Mouse (Mus musculus): ENCODE measurements around the gene Rsph3b. TPM values are rescaled to one million over a fixed set of nuclear protein-coding genes. Genes with fewer than 3 reads are reported as not detected.
"Not testable (repeated sequence)": the region's sequence is repeated elsewhere in the genome, so short reads cannot be mapped to it uniquely, and the experiment has no call there.

Rsph3b gene
- polyA plus RNA-seq, 1 experiment: 30.2 TPM

- not testable (repeated sequence) for H3K27ac ChIP-seq (ENCODE audit: insufficient read depth, low read depth, low read length); H3K4me3 ChIP-seq (ENCODE audit: insufficient read depth, low read length)
Observed at GRCm38 (mm10) chr17:6897996-6898562, 50.4 kb downstream of the Rsph3b start.

GRCm38 (mm10) chr17:6896756-6897155 is 51.7 kb downstream of the Rsph3b start:
- Histone ChIP-seq H3K4me1 (ENCODE audit: control insufficient read depth, insufficient read depth, low read length) (no peaks in the 10 kb centered on the region), H3K27ac (ENCODE audit: insufficient read depth, low read depth, low read length) (no peak overlapping the region), H3K4me3 (ENCODE audit: insufficient read depth, low read length) (no peak overlapping the region)
- no peak for TF ChIP-seq CTCF (IDR thresholded peaks at IDR 0.05; ENCODE audit: low read depth, low read length)

More at GRCm38 (mm10) chr17:6897996-6898562, 50.4 kb downstream of the Rsph3b start:
- not testable (repeated sequence) for H3K4me1 ChIP-seq (ENCODE audit: control insufficient read depth, insufficient read depth, low read length)

DNA sequence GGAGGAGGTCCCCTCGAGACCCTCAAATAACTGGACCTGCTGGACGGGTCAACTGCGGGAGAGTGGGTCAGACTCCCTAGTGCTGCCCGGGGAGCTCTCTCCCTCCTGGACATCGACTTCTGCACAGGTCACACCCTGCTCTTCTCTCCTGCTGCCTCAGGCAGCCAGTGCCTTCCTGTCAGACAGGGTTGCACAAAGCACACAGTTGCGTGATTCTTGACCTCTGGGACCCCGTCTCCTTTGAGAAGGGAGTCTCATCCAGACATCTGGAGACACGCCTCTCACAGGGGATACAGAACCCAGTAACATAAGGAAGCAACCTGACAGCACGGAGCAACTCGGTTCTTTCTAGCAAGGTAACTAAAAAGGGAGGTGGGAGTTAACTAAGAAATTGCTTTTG is 55.1 kb downstream of the Rsph3b start:
- H3K4me1 ChIP-seq (ENCODE audit: control insufficient read depth, insufficient read depth, low read length): no peaks in the 10 kb centered on the region
- no peak overlapping the region for H3K27ac ChIP-seq (ENCODE audit: insufficient read depth, low read depth, low read length)
- TF ChIP-seq POLR2A (IDR thresholded peaks at IDR 0.05; ENCODE audit: borderline replicate concordance, low read depth, low read length): no peak
- no peak overlapping the region for H3K4me3 ChIP-seq (ENCODE audit: insufficient read depth, low read length)

DNA sequence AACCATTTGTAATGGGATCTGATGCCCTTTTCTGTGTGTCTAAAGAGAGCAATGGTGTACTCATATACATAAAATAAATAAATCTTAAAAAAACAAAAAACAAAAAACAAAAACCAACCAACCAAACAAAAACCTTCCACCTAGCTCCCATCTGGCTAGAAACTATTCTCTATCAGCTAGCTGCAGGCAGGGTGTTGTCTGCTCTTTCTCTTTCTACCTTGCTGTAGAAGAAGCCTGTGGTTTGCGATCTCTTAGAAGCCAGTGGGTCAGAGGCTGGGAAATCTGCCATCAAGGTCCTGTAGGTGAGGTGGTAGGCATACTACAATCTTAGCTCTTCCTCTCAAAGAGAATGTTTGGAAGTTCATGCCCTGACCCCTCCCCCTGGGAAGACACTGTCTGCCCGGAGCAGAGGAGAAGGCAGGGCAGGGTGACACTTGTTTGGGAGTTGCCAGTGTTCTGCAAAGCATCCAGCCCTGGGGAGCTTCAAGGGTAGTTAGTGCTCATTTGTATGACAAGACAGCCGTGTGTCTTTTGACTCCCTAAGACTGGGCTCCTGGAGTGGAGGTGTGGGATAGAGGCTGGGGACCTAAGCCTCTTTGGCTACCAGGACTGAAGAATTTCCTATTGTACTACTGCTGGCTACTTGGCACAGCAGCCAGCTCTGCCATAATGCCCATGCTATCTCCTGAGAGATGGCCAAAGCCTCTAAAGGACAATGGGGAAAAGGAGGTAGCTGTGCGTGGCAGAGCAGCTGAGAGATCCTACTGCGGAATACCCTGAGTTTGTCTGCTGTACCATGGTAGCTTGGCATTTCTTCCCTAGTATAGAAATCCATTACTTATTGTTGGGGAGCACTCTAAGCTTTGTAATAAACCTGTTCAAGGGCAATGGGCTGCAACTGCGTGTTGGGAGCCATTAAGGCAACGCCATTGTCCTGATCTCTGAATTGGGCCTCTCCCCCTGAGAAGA is 56.2 kb downstream of the Rsph3b start:
- TF ChIP-seq POLR2A (IDR thresholded peaks at IDR 0.05; ENCODE audit: borderline replicate concordance, low read depth, low read length) (no peak), CTCF (IDR thresholded peaks at IDR 0.05; ENCODE audit: low read depth, low read length) (no peak)
- Histone ChIP-seq H3K4me3 (ENCODE audit: insufficient read depth, low read length) (no peak overlapping the region), H3K4me1 (ENCODE audit: control insufficient read depth, insufficient read depth, low read length) (no peaks in the 10 kb centered on the region), H3K27ac (ENCODE audit: insufficient read depth, low read depth, low read length) (no peak overlapping the region)

DNA sequence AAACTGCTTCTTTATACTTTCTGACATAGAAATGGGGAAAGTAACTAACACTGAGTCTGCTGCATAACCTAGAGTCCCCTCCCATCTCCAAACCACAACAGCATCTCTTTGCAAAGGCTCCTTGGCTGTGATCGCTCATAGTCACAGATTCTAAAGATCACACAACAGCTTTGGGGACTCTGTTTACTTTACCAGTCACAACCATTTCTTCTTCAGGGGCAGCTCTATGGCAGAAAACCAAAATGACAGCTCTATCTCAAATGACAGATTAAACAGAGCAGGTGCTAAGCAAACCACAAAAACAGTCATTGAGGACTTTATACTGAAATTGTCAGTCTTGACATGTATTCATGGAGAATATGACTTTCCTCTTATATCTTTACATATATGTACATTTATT is 62.0 kb downstream of the Rsph3b start:
- no peak overlapping the region for H3K27ac ChIP-seq (ENCODE audit: insufficient read depth, low read depth, low read length)
- H3K4me3 ChIP-seq (ENCODE audit: insufficient read depth, low read length): no peak overlapping the region
- TF ChIP-seq POLR2A (IDR thresholded peaks at IDR 0.05; ENCODE audit: borderline replicate concordance, low read depth, low read length): no peak
- TF ChIP-seq CTCF (IDR thresholded peaks at IDR 0.05; ENCODE audit: low read depth, low read length): no peak
- peaks cover 2% of the 10 kb centered on the region for H3K4me1 ChIP-seq (ENCODE audit: control insufficient read depth, insufficient read depth, low read length)

- Histone ChIP-seq H3K4me3 (ENCODE audit: insufficient read depth, low read length) (no peak overlapping the region), H3K4me1 (ENCODE audit: control insufficient read depth, insufficient read depth, low read length) (peaks cover 5% of the 10 kb centered on the region), H3K27ac (ENCODE audit: insufficient read depth, low read depth, low read length) (no peak overlapping the region)
- TF ChIP-seq CTCF (IDR thresholded peaks at IDR 0.05; ENCODE audit: low read depth, low read length) (no peak), POLR2A (IDR thresholded peaks at IDR 0.05; ENCODE audit: borderline replicate concordance, low read depth, low read length) (no peak)
Observed at GRCm38 (mm10) chr17:6884531-6884930, 64.0 kb downstream of the Rsph3b start.

GRCm38 (mm10) chr17:6881306-6881705 is 67.2 kb downstream of the Rsph3b start:
- Histone ChIP-seq H3K27ac (ENCODE audit: insufficient read depth, low read depth, low read length) (no peak overlapping the region), H3K4me3 (ENCODE audit: insufficient read depth, low read length) (no peak overlapping the region), H3K4me1 (ENCODE audit: control insufficient read depth, insufficient read depth, low read length) (peaks cover 5% of the 10 kb centered on the region)
- no peak for TF ChIP-seq CTCF (IDR thresholded peaks at IDR 0.05; ENCODE audit: low read depth, low read length)
- TF ChIP-seq POLR2A (IDR thresholded peaks at IDR 0.05; ENCODE audit: borderline replicate concordance, low read depth, low read length): no peak

DNA sequence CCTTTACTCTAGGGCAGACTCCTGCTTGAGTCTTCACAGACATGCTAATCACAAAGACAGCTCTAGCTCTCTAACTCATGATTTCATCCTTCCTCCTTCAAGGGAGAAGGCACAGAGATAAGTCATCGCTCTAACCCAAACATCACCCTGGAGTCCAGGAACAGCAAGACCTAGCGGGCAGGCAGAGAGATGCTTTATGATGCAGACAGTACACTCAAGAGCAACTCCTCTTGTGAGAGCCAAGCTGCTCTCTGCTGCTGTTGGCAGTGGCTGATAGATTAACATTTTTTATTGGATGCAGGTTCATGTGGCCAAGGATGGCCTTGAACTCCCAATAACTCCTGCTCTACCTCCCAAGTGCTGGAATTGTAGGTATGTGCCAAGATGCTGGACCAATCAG is 77.1 kb downstream of the Rsph3b start:
- Histone ChIP-seq H3K27ac (ENCODE audit: insufficient read depth, low read depth, low read length) (no peak overlapping the region), H3K4me3 (ENCODE audit: insufficient read depth, low read length) (no peak overlapping the region), H3K4me1 (ENCODE audit: control insufficient read depth, insufficient read depth, low read length) (no peaks in the 10 kb centered on the region)
- TF ChIP-seq CTCF (IDR thresholded peaks at IDR 0.05; ENCODE audit: low read depth, low read length) (no peak), POLR2A (IDR thresholded peaks at IDR 0.05; ENCODE audit: borderline replicate concordance, low read depth, low read length) (no peak)

- H3K4me1 ChIP-seq (ENCODE audit: control insufficient read depth, insufficient read depth, low read length): no peaks in the 10 kb centered on the region
- H3K4me3 ChIP-seq (ENCODE audit: insufficient read depth, low read length): no peak overlapping the region
- TF ChIP-seq CTCF (IDR thresholded peaks at IDR 0.05; ENCODE audit: low read depth, low read length) (no peak), POLR2A (IDR thresholded peaks at IDR 0.05; ENCODE audit: borderline replicate concordance, low read depth, low read length) (no peak)
- no peak overlapping the region for H3K27ac ChIP-seq (ENCODE audit: insufficient read depth, low read depth, low read length)
Observed at GRCm38 (mm10) chr17:6868810-6869209, 79.7 kb downstream of the Rsph3b start.

GRCm38 (mm10) chr17:6867740-6868139 is 80.7 kb downstream of the Rsph3b start:
- H3K4me1 ChIP-seq (ENCODE audit: control insufficient read depth, insufficient read depth, low read length): no peaks in the 10 kb centered on the region
- TF ChIP-seq CTCF (IDR thresholded peaks at IDR 0.05; ENCODE audit: low read depth, low read length): no peak
- no peak for TF ChIP-seq POLR2A (IDR thresholded peaks at IDR 0.05; ENCODE audit: borderline replicate concordance, low read depth, low read length)
- H3K27ac ChIP-seq (ENCODE audit: insufficient read depth, low read depth, low read length): no peak overlapping the region

More at GRCm38 (mm10) chr17:6867740-6868139, 80.7 kb downstream of the Rsph3b start:
- H3K4me3 ChIP-seq (ENCODE audit: insufficient read depth, low read length): no peak overlapping the region

All from bone marrow macrophage, adult 2 months (primary cell).